Mouse (Mus musculus) lung, embryonic 15.5 days (tissue): ENCODE results near the gene Inf2. TPM values are rescaled to one million over a fixed set of nuclear protein-coding genes. Genes with fewer than 3 reads are reported as not detected.

Source experiments
- ATAC-seq: fragments of 200-750 bp; cut with Nextera tagmentation; 2 replicates; pipeline ENCODE4 v1.8.0; 2017; ENCODE audit warnings: moderate number of reproducible peaks, borderline replicate concordance; ENCODE audit not compliant: low FRiP score, low TSS enrichment; ENCODE audit errors: extremely low read depth
- H3K27ac ChIP-seq: fragments of 300-500 bp; sonication (generic); 2 replicates; pipeline ENCODE4 v1.5.1; 2015; ENCODE audit warnings: moderate library complexity, mild to moderate bottlenecking, inconsistent platforms
- H3K27me3 ChIP-seq: fragments of 300-500 bp; sonication (generic); 2 replicates; pipeline ENCODE4 v1.6.1; 2015; ENCODE audit warnings: inconsistent platforms
- H3K36me3 ChIP-seq: fragments of 300-500 bp; sonication (generic); 2 replicates; pipeline ENCODE4 v1.6.1; 2015; ENCODE audit warnings: inconsistent platforms
- H3K4me1 ChIP-seq: fragments of 300-500 bp; sonication (generic); 2 replicates; pipeline ENCODE4 v1.6.1; 2015; ENCODE audit warnings: inconsistent platforms
- H3K4me2 ChIP-seq: fragments of 300-500 bp; sonication (generic); 2 replicates; pipeline ENCODE4 v1.6.1; 2015; ENCODE audit warnings: inconsistent platforms, mild to moderate bottlenecking, moderate library complexity
- H3K4me3 ChIP-seq: fragments of 300-500 bp; sonication (generic); 2 replicates; pipeline ENCODE4 v1.5.1; 2015; ENCODE audit warnings: mild to moderate bottlenecking, inconsistent platforms
- H3K9ac ChIP-seq: fragments of 300-500 bp; sonication (generic); 2 replicates; pipeline ENCODE4 v1.6.1; 2015; ENCODE audit warnings: inconsistent platforms
- H3K9me3 ChIP-seq: fragments of 300-500 bp; sonication (generic); 2 replicates; pipeline ENCODE4 v1.6.1; 2016; ENCODE audit warnings: inconsistent platforms
- WGBS: fragments of 180-500 bp; shearing (Covaris S2); methylation state at CpG from one replicate; pipeline ENCODE4 v1.1.7; 2015; 5-methylcytosine and 5-hydroxymethylcytosine counted together
- polyA plus RNA-seq: library from polyadenylated mRNA; unstranded; fragments of >200 nt; fragmentation: Nextera tagmentation; extraction: Ambion mirVana; gene quantifications from 2 replicates; pipeline ENCODE4 v1.2.1, GENCODE M21; 2015

The Inf2 gene
- polyA plus RNA-seq, 1 experiment from 2014 or later = 3.7 TPM

DNA sequence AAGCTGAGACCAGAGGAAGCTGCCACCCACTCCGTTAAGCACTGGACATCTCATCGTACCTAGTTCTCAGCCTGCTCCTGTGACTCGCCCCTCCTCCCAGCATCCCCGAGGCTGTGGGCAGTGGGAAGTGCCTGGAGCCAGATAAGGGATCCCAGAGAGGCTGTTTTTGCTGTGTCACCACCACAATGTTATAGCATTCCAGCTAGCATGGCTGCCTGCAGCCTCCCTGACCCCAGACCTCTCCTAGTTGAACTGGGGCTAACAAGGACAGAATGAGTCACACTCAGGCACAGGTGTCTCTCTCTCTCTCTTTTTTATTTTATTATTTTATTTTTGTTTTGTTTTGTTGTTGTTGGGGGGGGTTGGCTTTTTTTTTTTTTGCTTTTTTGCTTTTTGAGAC is 10.6 kb downstream of the Inf2 start:
- no peaks in the 10 kb centered on the region; the same call in 1 of the 2 replicates for H3K36me3 ChIP-seq
- no peak overlapping the region for H3K4me3 ChIP-seq
- no peak for ATAC-seq
- H3K27me3 ChIP-seq = no peaks in the 10 kb centered on the region
- no peak overlapping the region for H3K27ac ChIP-seq
- H3K9me3 ChIP-seq = no peaks in the 10 kb centered on the region
- 15% methylated on average over 4 of the region's 4 CpGs for WGBS
- H3K9ac ChIP-seq = no peak overlapping the region
- no peak overlapping the region for H3K4me2 ChIP-seq
- peaks cover 25% of the 10 kb centered on the region for H3K4me1 ChIP-seq

- Histone ChIP-seq H3K9me3 (no peaks in the 10 kb centered on the region), H3K4me3 (no peak overlapping the region), H3K9ac (no peak overlapping the region), H3K27me3 (no peaks in the 10 kb centered on the region), H3K4me1 (peaks cover 18% of the 10 kb centered on the region), H3K4me2 (no peak overlapping the region), H3K36me3 (no peaks in the 10 kb centered on the region; the same call in 1 of the 2 replicates), H3K27ac (no peak overlapping the region)
- WGBS = 82% methylated on average over 30 of the region's 30 CpGs
- ATAC-seq = no peak
Measured at GRCm38 (mm10) chr12:112599942-112600611, 11.5 kb downstream of the Inf2 start.

DNA sequence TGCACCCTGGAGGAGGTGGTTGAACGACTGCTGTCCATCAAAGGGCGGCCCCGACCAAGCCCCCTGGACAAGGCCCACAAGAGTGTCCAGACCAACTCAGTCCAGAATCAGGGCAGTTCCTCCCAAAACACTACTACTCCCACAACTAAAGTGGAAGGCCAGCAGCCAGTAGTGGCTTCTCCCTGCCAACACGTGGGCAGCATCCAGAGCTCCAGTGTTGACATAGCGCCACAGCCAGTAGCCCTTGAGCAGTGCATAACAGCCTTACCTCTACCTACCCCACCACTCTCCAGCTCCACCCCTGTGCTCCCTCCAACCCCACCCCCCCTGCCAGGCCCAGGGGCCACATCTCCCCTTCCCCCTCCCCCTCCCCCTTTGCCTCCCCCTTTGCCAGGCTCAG is 15.4 kb downstream of the Inf2 start:
- H3K27me3 ChIP-seq = no peaks in the 10 kb centered on the region
- no peaks in the 10 kb centered on the region for H3K9me3 ChIP-seq
- H3K9ac ChIP-seq = no peak overlapping the region
- H3K4me2 ChIP-seq = no peak overlapping the region
- no peaks in the 10 kb centered on the region; the same call in 1 of the 2 replicates for H3K36me3 ChIP-seq
- no peak overlapping the region for H3K4me3 ChIP-seq
- ATAC-seq = no peak
- no peak overlapping the region for H3K27ac ChIP-seq
- peaks cover 6% of the 10 kb centered on the region for H3K4me1 ChIP-seq
- 66% methylated on average over 5 of the region's 5 CpGs for WGBS

DNA sequence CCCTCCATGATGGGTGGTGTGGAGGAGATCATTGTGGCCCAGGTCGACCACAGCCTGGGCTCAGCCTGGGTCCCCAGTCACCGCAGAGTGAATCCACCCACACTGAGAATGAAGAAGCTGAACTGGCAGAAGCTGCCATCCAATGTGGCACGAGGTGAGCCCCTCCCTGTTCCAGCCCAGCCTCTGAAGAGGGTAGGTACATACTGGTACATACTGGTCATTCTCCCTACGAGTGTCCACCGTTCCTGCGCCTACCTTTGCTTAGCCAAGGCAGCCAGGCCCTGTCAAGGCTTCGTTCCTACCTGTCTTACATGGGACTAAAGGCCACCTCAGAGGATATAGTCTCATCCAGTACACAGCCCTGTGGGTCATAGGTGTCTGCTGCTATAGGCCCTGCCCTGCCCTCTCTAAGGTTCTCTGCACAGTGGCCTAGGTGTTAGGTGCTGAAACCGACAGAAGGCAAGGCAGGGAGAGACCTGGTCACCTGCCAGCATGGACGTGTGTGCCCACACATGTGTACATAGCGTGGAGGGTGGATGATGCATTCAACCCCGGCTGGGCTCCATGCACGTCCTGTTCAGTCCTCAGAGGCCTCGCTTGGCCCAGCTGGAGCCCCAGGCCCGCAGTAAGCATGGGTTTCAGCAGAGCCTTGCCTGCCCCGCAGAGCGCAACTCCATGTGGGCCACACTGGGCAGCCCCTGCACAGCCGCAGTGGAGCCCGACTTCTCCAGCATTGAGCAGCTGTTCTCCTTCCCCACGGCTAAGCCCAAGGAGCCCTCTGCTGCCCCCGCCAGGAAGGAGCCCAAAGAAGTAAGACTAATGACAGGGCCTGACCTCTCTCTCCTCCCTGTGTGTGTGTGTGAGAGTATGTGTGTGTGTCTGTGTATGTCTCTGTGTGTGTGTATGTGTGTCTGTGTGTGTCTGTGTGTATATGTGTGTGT is 16.4 kb downstream of the Inf2 start:
- 61% methylated on average over 20 of the region's 20 CpGs for WGBS
- no peaks in the 10 kb centered on the region for H3K9me3 ChIP-seq
- no peak overlapping the region for H3K27ac ChIP-seq
- H3K4me1 ChIP-seq = peaks cover 4% of the 10 kb centered on the region; the same call in 1 of the 2 replicates
- H3K4me2 ChIP-seq = no peak overlapping the region
- no peaks in the 10 kb centered on the region for H3K27me3 ChIP-seq
- ATAC-seq = peak; percentile 48
- no peak overlapping the region for H3K9ac ChIP-seq
- H3K4me3 ChIP-seq = no peak overlapping the region
- H3K36me3 ChIP-seq = no peaks in the 10 kb centered on the region; the same call in 1 of the 2 replicates

GRCm38 (mm10) chr12:112605766-112606165 is 17.2 kb downstream of the Inf2 start:
- WGBS = 45% methylated on average over 6 of the region's 6 CpGs
- Histone ChIP-seq H3K27me3 (no peaks in the 10 kb centered on the region), H3K9me3 (no peaks in the 10 kb centered on the region), H3K4me3 (no peak overlapping the region), H3K4me2 (no peak overlapping the region), H3K27ac (no peak overlapping the region), H3K9ac (no peak overlapping the region), H3K4me1 (peaks cover 4% of the 10 kb centered on the region; the same call in 1 of the 2 replicates), H3K36me3 (no peaks in the 10 kb centered on the region; the same call in 1 of the 2 replicates)
- peak; percentile 41; the same call in 1 of the 2 replicates for ATAC-seq

- Histone ChIP-seq H3K36me3 (no peaks in the 10 kb centered on the region; the same call in 1 of the 2 replicates), H3K27ac (no peak overlapping the region), H3K9ac (no peak overlapping the region), H3K9me3 (no peaks in the 10 kb centered on the region), H3K4me3 (no peak overlapping the region), H3K27me3 (no peaks in the 10 kb centered on the region), H3K4me1 (peaks cover 4% of the 10 kb centered on the region; the same call in 1 of the 2 replicates), H3K4me2 (no peak overlapping the region)
- WGBS = 78% methylated on average over 6 of the region's 6 CpGs
- no peak for ATAC-seq
Measured at GRCm38 (mm10) chr12:112606998-112607397, 18.4 kb downstream of the Inf2 start.

DNA sequence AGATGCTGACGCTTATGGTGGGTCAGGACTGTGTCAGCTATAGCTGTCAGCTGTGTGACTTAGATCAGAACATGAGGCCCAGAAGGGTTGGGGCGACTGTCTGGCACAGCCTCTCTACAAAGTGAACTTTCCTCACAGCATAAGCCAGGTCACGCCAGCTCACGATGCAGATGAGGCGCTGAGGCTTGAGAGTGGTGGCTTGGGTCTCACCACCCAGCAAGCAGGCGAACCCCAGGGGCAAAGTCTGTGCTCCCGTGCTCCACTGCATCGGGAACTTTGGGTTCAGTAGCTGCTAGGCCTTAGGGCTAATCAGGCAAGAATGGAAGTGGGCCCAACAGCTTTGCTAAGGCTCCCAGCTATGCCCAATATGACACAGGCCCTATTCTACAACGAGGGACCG is 20.4 kb downstream of the Inf2 start:
- Histone ChIP-seq H3K4me3 (no peak overlapping the region), H3K27ac (no peak overlapping the region), H3K4me2 (no peak overlapping the region), H3K4me1 (peaks cover 4% of the 10 kb centered on the region; the same call in 1 of the 2 replicates), H3K27me3 (no peaks in the 10 kb centered on the region), H3K36me3 (no peaks in the 10 kb centered on the region), H3K9me3 (no peaks in the 10 kb centered on the region), H3K9ac (no peak overlapping the region)
- no peak for ATAC-seq
- 84% methylated on average over 10 of the region's 10 CpGs for WGBS

- 40% methylated on average over 9 of the region's 9 CpGs for WGBS
- peaks cover 33% of the 10 kb centered on the region for H3K4me1 ChIP-seq
- no peak overlapping the region for H3K27ac ChIP-seq
Measured at GRCm38 (mm10) chr12:112616668-112617067, 28.1 kb downstream of the Inf2 start.

GRCm38 (mm10) chr12:112617184-112617583 is 28.6 kb downstream of the Inf2 start:
- 78% methylated on average over 11 of the region's 11 CpGs for WGBS
- Histone ChIP-seq H3K4me1 (peaks cover 33% of the 10 kb centered on the region), H3K27ac (no peak overlapping the region), H3K27me3 (peaks cover 37% of the 10 kb centered on the region), H3K9me3 (no peaks in the 10 kb centered on the region), H3K36me3 (no peaks in the 10 kb centered on the region), H3K4me3 (no peak overlapping the region), H3K9ac (no peak overlapping the region), H3K4me2 (no peak overlapping the region)
- ATAC-seq = no peak

More at GRCm38 (mm10) chr12:112616668-112617067, 28.1 kb downstream of the Inf2 start:
- no peaks in the 10 kb centered on the region for H3K9me3 ChIP-seq
- no peak overlapping the region for H3K9ac ChIP-seq
- H3K36me3 ChIP-seq = no peaks in the 10 kb centered on the region
- ATAC-seq = no peak
- no peak overlapping the region for H3K4me2 ChIP-seq
- peaks cover 33% of the 10 kb centered on the region for H3K27me3 ChIP-seq
- no peak overlapping the region for H3K4me3 ChIP-seq

- Histone ChIP-seq H3K27ac (no peak overlapping the region), H3K36me3 (no peaks in the 10 kb centered on the region), H3K9ac (no peak overlapping the region), H3K4me3 (no peak overlapping the region), H3K4me1 (peaks cover 33% of the 10 kb centered on the region), H3K27me3 (peaks cover 39% of the 10 kb centered on the region), H3K4me2 (no peak overlapping the region), H3K9me3 (no peaks in the 10 kb centered on the region)
- ATAC-seq = peak; percentile 69
- WGBS = 14% methylated on average over 8 of the region's 8 CpGs
Measured at GRCm38 (mm10) chr12:112617898-112618380, 29.4 kb downstream of the Inf2 start.

DNA sequence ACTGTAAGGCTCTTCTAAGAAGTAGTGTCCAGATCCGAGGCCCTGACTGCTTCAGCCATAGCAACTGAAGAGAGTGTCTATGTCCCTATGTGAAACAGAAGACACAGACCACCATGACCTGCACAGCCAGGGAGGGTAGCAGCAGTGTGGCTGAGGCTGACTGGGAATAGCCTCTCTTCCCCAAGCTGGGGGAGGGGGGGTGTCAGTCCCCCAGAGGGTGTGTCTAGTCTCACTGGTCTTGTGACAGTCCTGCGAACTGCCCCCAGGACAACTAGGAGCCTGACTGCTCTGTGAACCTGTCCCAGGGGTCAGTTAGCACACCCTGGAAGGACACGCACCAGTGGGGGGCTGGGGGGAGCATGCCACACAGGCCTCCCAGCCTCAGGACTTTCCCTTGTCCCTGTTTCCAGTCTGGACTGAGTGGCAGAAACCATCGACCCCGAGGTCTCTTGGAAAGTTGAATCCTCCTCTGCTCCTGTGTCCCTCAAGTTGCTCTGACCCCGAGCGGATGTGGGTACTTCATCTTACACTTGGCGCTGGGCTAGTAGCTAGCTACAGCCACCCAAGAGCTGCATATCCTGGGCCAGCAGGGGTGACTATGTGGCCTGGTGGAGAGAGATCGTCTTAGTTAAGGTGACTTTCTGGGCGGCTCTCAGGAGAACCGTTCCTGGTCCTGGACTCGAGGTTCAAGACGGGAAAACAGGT is 30.5 kb downstream of the Inf2 start:
- Histone ChIP-seq H3K9ac (peak overlapping the region; percentile 55), H3K27me3 (peaks cover 43% of the 10 kb centered on the region), H3K4me1 (peaks cover 33% of the 10 kb centered on the region), H3K36me3 (no peaks in the 10 kb centered on the region), H3K4me2 (peak overlapping the region; percentile 96), H3K4me3 (peak overlapping the region; percentile 45), H3K9me3 (no peaks in the 10 kb centered on the region), H3K27ac (0 out of 2 replicates have a peak overlapping the region, but pooled peaks have one; percentile 7)
- WGBS = 24% methylated on average over 13 of the region's 13 CpGs
- ATAC-seq = no peak; the same call in 1 of the 2 replicates
